Mouse (Mus musculus) kidney, adult 11 months (tissue): ENCODE measurements around the gene Shank1.

ENCODE experiments used
- DNase-seq: peaks from one replicate; pipeline ENCODE4 v3.0.0; 2022

Shank1 gene

DNA sequence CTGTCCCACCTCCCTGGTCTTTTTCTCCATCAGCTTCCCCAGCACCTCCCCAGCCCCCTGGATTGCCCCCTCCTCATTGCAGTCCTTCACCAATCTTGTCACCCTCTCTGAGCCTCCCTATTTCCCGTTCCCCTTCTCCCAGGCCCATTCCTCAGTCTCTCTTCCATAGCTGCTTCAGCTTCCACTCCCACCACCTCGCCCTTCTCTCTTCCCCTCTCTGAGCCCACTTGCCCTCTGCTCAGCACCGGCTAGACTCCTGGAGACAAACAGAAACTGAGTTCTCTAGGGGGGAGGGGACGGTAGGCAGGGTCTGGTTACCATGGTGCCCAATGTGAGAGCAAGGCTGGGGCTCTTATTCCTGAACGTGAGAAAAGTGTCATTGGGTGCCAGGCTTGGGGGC is 64.7 kb downstream of the Shank1 start:
- no peak for DNase-seq

DNA sequence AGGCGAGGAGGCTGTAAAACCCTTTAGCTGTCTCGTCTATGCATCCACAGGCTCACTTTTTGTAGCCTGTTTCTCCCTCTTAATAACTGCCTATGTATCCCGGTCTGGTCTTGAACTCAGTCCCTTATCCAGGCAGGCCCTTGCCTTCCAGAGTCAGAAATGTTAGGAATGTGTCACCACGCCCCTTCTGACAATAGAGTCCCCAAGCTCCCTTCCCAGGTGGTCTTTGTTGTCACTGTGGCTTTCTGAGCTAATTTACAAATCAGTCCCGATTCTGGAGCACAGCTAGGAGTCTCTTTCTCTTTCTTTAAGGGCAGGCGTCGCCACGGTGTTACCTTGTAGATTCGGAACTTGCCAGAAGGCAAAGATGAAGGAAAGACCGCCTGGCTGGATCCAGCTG is 65.2 kb downstream of the Shank1 start:
- no peak for DNase-seq

DNA sequence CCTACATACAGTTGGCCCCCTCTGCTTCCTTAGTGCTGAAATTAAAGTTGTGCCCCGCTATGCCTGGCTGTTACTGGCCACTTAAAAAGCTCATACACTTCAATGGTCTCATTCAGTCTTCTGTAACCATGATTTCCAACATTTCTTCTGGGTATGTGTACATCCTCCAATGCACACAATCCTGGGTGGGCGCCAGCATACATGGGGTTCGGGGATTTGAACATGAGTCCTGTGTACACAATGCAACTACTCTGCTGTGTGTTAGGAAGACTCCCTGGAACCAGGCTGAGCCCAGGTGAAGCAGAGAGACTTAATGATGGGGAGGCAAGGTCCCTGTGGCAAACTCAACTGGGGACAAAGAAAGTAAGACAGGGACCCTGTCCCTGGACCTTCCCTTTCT is 65.7 kb downstream of the Shank1 start:
- no peak for DNase-seq

DNA sequence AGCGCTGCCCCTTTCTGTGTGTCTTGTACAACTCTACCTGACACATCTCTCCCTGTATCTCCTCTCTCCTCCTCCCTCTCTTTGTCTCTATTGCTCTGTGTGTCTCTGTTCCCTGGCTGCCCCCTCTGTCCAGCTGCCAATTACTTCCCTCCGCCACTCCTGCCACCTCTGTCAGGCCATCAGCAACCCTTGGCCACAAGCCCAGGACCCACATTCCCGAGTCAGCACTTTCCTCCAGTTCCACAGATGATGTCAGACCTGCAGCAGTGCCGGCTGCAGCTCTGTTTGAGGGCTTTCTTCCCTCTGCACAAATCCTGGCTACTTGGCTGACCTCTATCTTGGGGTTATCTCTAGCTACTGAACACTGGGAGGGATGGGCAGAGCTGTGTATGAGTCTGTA is 68.2 kb downstream of the Shank1 start:
- DNase-seq: peak; percentile 59

DNA sequence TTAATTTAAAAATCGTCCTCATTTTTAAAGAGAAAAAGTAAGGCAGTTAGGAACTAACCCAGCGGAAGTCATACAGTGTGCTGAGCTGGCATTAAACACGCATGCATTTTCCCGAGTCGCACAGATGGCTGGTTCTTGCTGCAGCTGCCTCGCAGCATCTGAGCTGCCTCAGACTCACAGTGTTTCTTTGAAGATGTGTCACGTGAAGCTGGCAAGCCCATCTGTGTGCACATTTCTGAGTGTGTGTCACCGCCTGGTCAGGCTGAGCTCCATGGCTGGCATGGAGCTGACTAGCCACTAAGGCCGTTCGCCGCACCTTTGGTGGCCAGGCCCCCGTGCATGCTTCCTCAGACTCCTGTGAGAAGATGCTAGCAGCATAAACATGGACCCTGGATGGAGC is 72.5 kb downstream of the Shank1 start:
- no peak for DNase-seq

DNA sequence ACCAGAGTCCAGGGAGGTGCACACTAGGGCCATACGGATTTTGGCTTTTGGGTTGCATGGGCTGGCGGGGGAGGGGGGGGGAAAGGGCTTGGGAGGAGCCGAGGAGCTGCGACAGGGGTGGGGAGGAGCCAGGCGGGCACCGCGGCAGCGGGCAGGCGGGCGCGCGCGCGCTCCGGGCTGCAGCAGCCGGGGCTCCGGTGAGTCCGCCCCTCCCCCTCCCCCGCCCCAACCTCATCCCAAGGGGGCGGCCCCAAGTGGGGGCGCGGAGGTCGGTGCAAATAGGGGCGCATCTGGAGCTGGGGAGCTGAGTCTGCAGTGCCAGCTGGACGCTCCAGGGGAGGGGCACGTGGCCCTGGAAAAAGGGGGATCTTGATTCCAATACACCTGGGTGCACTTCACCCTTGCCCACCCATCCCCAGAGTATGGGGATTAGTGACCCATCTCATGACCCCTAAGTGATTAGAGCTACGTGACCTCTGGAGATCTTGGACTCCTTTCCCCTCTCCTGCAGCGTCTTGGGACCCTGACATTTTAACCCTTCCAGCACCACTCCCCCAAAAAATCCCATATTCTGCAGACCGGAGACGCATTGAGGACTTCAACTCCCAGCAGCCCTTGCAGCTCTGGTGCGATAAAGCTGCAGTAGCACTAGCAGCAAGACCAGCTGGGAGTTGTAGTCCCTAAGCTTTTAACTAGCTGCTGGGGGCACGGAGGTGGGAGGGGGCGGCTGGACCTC is 74.1 kb downstream of the Shank1 start, which contains the start of gene Syt3:
Gene Syt3, plus strand, starts transcription at position 123 of the 736 bp plus-strand sequence.
- peak; percentile 76 for DNase-seq

DNA sequence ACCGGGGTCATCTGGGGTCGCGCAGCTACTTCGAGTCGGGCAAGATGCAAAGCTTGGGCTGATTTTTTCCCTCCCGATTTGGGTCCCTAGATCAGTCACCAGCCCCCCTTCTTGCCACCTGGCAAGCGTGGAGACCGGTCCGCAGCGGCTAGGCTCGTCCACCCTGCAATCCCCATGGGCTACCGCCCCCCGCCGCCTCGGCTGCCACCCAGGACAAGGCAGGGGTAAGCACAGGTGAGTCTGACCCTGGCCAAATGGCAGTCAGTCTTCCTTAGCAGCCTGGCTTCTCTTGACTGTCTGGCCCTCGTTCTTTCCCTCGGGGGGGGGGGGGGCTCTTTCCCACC is 74.6 kb downstream of the Shank1 start:
- no peak for DNase-seq

DNA sequence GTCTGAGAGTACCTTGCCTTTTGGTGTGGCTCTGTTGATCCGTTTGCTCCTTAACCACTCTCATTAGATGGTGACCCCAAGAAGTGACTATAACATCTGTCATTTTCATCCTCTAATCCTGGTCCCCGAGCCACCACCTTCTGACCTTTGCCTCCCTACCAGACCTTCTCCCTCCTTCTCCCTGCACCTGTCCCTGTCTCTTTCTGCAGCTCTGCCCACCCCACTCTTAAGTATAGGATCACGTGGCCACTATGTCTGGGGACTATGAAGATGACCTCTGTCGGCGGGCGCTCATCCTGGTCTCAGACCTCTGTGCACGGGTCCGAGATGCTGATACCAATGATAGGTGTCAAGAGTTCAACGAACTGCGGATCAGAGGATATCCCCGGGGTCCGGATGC is 75.7 kb downstream of the Shank1 start, which contains the start of gene 1700008O03Rik:
Gene 1700008O03Rik, minus strand, starts transcription at position 101 of the 400 bp plus-strand sequence.
- DNase-seq: no peak

DNA sequence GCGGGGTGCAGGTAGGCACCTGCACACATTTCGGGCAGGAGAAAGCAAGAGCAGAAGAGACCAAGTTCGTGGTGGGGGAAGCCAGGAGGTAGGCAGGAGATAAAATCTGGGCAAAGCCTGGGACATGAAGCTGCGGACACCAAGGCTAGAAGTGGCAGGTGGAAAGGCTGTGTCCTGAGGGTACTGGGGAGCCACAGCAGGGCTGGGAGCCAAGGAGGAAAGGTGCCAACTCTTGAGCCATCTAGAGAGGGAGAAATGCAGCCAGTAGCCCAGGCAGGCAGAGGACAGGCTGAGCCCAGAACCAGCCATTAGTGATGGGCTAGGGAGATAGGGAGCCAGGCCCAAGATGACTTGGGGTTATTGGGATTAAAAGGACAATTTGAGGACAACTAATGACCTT is 81.8 kb downstream of the Shank1 start:
- no peak for DNase-seq

DNA sequence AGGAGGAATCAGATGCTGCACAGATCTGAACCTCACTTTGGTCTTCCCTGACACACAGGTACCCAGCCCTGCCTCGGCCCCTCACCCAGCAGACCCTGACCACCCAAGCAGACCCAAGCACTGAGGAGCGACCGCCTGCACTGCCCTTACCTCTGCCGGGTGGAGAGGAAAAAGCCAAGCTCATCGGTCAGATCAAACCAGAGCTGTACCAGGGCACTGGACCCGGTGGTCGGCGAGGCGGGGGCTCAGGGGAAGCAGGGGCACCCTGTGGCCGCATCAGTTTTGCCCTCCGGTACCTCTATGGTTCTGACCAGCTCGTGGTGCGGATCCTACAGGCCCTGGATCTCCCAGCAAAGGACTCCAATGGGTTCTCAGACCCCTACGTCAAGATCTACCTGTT is 82.3 kb downstream of the Shank1 start:
- DNase-seq: no peak

DNA sequence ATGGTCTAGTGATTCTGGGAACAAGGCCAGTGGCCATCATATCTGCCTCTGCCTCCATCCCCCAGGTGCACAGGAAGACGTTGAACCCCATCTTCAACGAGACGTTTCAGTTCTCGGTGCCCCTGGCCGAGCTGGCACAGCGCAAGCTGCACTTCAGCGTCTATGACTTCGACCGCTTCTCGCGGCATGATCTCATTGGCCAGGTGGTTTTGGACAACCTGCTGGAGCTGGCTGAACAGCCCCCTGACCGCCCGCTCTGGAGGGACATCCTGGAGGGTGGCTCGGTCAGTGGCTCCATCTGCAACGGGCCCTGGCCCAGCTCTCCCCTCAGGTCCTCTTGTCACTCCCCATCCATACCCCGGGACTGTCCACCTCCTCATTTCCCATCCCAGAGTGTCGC is 83.2 kb downstream of the Shank1 start:
- no peak for DNase-seq

DNA sequence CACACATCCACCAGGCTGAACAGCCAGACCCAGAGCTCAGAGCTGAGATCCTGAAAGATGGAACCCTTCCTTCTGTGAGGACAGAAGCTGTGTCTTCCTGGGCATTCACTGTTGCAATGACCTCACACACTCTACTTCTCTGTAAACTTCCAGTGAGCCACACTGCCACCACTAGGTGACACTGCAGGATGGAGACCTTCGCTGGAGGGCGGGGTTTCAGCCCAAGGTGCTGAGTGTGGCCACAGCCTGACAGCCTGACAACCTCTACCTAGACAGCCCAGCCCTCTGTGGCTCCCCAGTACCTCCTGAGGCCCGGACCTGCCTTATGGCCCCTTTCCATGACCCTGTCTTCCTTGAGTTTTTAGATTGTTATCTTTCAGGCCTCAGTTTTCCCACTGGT is 88.5 kb downstream of the Shank1 start:
- peak; percentile 45 for DNase-seq

DNA sequence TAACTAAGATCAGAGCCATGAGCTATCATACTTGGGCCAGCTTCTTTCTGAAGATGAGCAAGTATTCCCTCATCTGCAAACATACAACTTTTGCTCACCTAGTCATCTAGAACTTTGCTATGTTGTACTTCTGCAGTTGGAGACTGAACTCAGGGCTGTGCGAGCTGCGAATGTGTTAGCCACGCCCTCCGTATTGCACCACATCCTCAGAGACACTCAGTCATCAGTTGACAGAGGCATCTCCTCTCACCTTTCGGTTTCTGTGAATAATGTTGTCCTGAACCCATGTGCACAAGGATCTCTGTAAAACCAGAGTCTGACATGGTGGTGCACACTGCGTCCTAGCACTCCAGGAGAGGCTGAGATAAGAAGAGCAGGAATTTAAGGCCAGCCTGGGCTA is 91.6 kb downstream of the Shank1 start:
- no peak for DNase-seq

DNA sequence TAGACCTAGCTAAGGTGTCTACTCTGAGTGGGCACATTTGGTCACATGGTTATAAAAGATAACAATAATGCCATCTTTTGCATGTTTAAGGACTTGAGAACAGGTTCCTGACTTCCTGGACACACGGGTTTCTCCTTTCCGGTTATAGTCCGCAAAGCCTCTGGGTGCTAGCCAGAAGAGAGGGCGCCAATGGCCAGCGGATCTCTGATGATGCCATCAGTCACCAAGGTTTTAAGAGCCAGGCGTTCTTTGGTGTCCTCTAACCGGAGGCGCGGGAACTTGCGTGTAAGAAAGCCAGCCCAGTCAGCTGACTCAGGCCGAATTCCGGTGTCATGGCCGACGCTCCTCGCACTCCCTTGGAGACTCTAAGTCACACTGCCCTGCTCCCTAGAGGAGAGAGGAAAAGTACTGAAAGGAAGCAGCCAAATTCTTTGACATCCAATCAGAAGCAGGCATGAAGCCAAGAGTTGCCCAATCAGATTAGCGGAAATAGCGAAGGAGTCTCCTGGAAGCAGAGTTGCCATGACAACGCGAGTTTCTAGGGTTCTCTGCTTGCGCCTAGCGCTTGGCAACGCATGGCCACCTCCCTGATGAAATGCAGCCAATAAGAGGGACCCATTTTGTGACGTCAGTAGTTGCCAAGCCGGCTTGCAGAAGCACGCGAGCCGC is 95.4 kb downstream of the Shank1 start:
- peak; percentile 88 for DNase-seq

DNA sequence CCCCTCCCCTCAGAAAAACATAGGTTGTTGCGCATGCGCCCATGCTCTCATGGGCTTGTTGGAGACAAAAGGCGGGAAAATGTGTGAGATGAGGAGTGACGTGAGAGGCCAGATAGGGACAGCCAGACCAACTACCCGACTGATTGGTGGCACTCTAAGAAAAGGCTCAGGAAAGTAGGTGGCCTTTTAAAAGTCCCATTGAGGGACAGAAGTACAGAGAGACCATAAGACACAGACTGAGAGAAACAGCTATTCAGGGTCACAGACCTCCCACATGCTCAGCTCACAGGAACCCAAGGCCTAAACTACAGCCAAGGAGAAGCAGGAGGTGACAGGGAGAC is 95.9 kb downstream of the Shank1 start:
- no peak for DNase-seq
